Mouse (Mus musculus) CD4-positive, CD25-positive, alpha-beta regulatory T cell, adult 4 months (primary cell): ENCODE measurements around the gene Plk5. TPM values are rescaled to one million over a fixed set of nuclear protein-coding genes. Genes with fewer than 3 reads are reported as not detected.

ENCODE experiments used
- polyA plus RNA-seq, 2 experiments: library from polyadenylated mRNA; unstranded; fragments of 100-300 nt; shearing (Covaris generic); gene quantifications; one replicate each; pipeline ENCODE4 v1.2.1; 2017

Gene Plk5
- polyA plus RNA-seq, 2 experiments from 2014 or later: not detected

Other genes starting within 250 kb of the Plk5 start
- gene Stk11, start 240.7 kb upstream of the Plk5 start, polyA plus RNA-seq: 10 to 100 TPM; 19.2 to 30.7 TPM
- 100 to 1,000 TPM; 303 to 370 TPM for gene Atp5d, start 217.8 kb upstream of the Plk5 start, polyA plus RNA-seq
- gene Cbarp, start 215.6 kb upstream of the Plk5 start, polyA plus RNA-seq: 1 to 10 TPM; 1.3 to 1.4 TPM
- 1 to 10 TPM; 4.6 to 8.2 TPM for gene Midn, start 208.2 kb upstream of the Plk5 start, polyA plus RNA-seq
- gene Cirbp, start 190.5 kb upstream of the Plk5 start, polyA plus RNA-seq: 100 to 1,000 TPM; 124 to 272 TPM
- 10 to 100 TPM; 21.6 to 23.5 TPM for gene 1600002K03Rik, start 183.5 kb upstream of the Plk5 start, polyA plus RNA-seq
- gene Efna2, start 177.0 kb upstream of the Plk5 start, polyA plus RNA-seq: under 1 TPM in 1 of 2 experiments, not detected in 1; 0.28 TPM
- gene Mum1, start 130.0 kb upstream of the Plk5 start, polyA plus RNA-seq: 10 to 100 TPM; 73.3 to 96.9 TPM
- 100 to 1,000 TPM; 231 to 237 TPM for gene Ndufs7, start 107.3 kb upstream of the Plk5 start, polyA plus RNA-seq
- gene Gamt, start 95.4 kb upstream of the Plk5 start, polyA plus RNA-seq: under 1 TPM in 1 of 2 experiments, not detected in 1; 0.47 TPM
- gene Dazap1, start 95.0 kb upstream of the Plk5 start, polyA plus RNA-seq: 10 to 100 TPM; 10.4 to 14.7 TPM
- 1,000 to 10,000 TPM; 1,622 to 1,794 TPM for gene Rps15, start 64.0 kb upstream of the Plk5 start, polyA plus RNA-seq
- under 1 TPM in 1 of 2 experiments, not detected in 1; 0.16 TPM for gene Apc2, start 60.5 kb upstream of the Plk5 start, polyA plus RNA-seq
- 10 to 100 TPM; 47.1 to 59.9 TPM for gene 2310011J03Rik, start 35.9 kb upstream of the Plk5 start, polyA plus RNA-seq
- gene Pcsk4, start 27.0 kb upstream of the Plk5 start, polyA plus RNA-seq: 10 to 100 TPM; 11.9 to 12.3 TPM
- under 1 TPM in 1 of 2 experiments, not detected in 1; 0.51 TPM for gene Reep6, start 26.5 kb upstream of the Plk5 start, polyA plus RNA-seq
- not detected for gene Adamtsl5, start 8.0 kb upstream of the Plk5 start, polyA plus RNA-seq
- 1 to 10 TPM in 1 of 2 experiments, not detected in 1; 1.3 TPM for gene Mex3d, start 31.2 kb downstream of the Plk5 start, polyA plus RNA-seq
- gene Mbd3, start 43.1 kb downstream of the Plk5 start, polyA plus RNA-seq: 10 to 100 TPM; 26.7 to 27.2 TPM
- gene Uqcr11, start 50.4 kb downstream of the Plk5 start, polyA plus RNA-seq: 100 to 1,000 TPM; 268 to 337 TPM
- gene Tcf3, start 77.2 kb downstream of the Plk5 start, polyA plus RNA-seq: 1 to 10 TPM; 7.5 to 8.5 TPM
- gene Onecut3, start 138.4 kb downstream of the Plk5 start, polyA plus RNA-seq: not detected
- not detected for gene Atp8b3, start 182.7 kb downstream of the Plk5 start, polyA plus RNA-seq
- 10 to 100 TPM; 13.6 to 16.4 TPM for gene Rexo1, start 205.1 kb downstream of the Plk5 start, polyA plus RNA-seq
- gene Klf16, start 220.9 kb downstream of the Plk5 start, polyA plus RNA-seq: 1 to 10 TPM; 7.2 to 10.0 TPM
- 1 to 10 TPM; 2.3 to 9.7 TPM for gene Abhd17a, start 233.9 kb downstream of the Plk5 start, polyA plus RNA-seq
- 100 to 1,000 TPM in 1 of 2 experiments, 10 to 100 TPM in 1; 98.1 to 145 TPM for gene Scamp4, start 246.4 kb downstream of the Plk5 start, polyA plus RNA-seq
- 1 to 10 TPM; 1.7 to 3.6 TPM for gene Adat3, start 246.4 kb downstream of the Plk5 start, polyA plus RNA-seq
- gene Gm49322, start 249.6 kb downstream of the Plk5 start, polyA plus RNA-seq: 10 to 100 TPM; 11.1 to 13.6 TPM